17 mouse cellular contexts compared by ENCODE assay signal in genomic region chr12:71880987-71881386, GRCm38 (mm10).
"Had no signal": no experiment of that assay in that cellular context is flagged by ENCODE, and none has a peak within 500 bp of the region (broad histone marks: within the 10 kb centered on the region; RNA-seq: fewer than 3 reads in every experiment).

No protein-coding gene starts in this region.

- H3K9me3 ChIP-seq: kidney, embryonic 15.5 days; limb, embryonic 15.5 days; liver, embryonic 12.5 days; midbrain, embryonic 10.5 days; neural tube, embryonic 15.5 days had no signal

- H3K27ac ChIP-seq: kidney, embryonic 15.5 days; left cerebral cortex, adult 2 months; limb, embryonic 15.5 days; liver, embryonic 12.5 days; midbrain, embryonic 10.5 days; neural tube, embryonic 15.5 days had no signal

- DNase-seq: kidney, adult 2 months; kidney, postnatal 14 days; lung, postnatal 10 days; lung, postnatal 4 days; midbrain, embryonic 14.5 days; right cerebral cortex, postnatal 4 days; spleen, adult 18-20 months; thymus, adult 2 months; thymus, postnatal 25 days had no signal

- H3K9ac ChIP-seq: kidney, embryonic 15.5 days; limb, embryonic 15.5 days; liver, embryonic 12.5 days; neural tube, embryonic 15.5 days had no signal

- H3K36me3 ChIP-seq: kidney, embryonic 15.5 days; limb, embryonic 15.5 days; midbrain, embryonic 10.5 days; neural tube, embryonic 15.5 days had no signal

- H3K27me3 ChIP-seq: kidney, embryonic 15.5 days; limb, embryonic 15.5 days; liver, embryonic 12.5 days; neural tube, embryonic 15.5 days had no signal

- ATAC-seq: intestine, embryonic 16.5 days; liver, embryonic 12.5 days had no signal

- H3K4me3 ChIP-seq: kidney, embryonic 15.5 days; left cerebral cortex, adult 2 months; limb, embryonic 15.5 days; liver, embryonic 12.5 days; midbrain, embryonic 10.5 days; myocyte; neural tube, embryonic 15.5 days had no signal

- H3K4me2 ChIP-seq: kidney, embryonic 15.5 days; limb, embryonic 15.5 days; liver, embryonic 12.5 days; neural tube, embryonic 15.5 days had no signal
